Mouse (Mus musculus) urinary bladder, postnatal 36 days (tissue): ENCODE results near the gene Krtap1-4.
A peak's percentile ranks its signal among the peaks of the same experiment; 100 is the strongest.
"Not testable (repeated sequence)": the region's sequence is repeated elsewhere in the genome, so short reads cannot be mapped to it uniquely, and the experiment has no call there.

Source experiments
- DNase-seq, 2 experiments: peaks; one replicate each; pipeline ENCODE4 v3.0.0; 2022; ENCODE audit warnings: low spot score in 2 of 2, mixed read lengths in 1 of 2

Krtap1-4 gene

DNA sequence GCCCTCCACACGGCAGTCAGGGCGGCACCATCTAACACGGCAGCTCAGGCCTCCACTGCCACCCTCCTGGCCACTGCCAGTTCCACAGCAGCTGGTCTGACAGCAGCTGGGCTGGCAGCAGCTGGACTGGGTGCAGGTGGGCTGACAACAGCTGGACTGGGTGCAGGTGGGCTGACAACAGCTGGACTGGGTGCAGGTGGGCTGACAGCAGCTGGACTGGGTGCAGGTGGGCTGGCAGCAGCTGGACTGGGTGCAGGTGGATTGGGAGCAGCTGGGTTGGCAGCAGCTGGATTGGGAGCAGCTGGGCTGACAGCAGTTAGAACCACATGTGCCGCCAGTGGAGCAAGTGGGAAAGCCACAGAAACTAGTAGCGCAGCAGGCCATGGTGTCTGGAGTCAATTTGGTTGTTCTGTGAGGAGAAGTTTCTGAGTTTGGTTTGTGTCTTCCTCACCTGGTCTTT, at the start of gene Krtap1-4:
Gene Krtap1-4 (minus strand): TSS at position 410 of the 460 bp plus-strand sequence.
- no peak for DNase-seq

GRCm38 (mm10) chr11:99630890-99631289, 47.4 kb upstream of the Krtap1-4 start:
- DNase-seq, result no peak

- DNase-seq, result no peak
Observed at GRCm38 (mm10) chr11:99628138-99628537, 44.7 kb upstream of the Krtap1-4 start, which contains the start of gene Krtap4-1. Gene Krtap4-1, minus strand, starts transcription at chr11:99628238.

GRCm38 (mm10) chr11:99620335-99620734, 36.9 kb upstream of the Krtap1-4 start, which contains the start of gene Gm11562:
Gene Gm11562, minus strand, starts transcription at chr11:99620435.
- no peak for DNase-seq

DNA sequence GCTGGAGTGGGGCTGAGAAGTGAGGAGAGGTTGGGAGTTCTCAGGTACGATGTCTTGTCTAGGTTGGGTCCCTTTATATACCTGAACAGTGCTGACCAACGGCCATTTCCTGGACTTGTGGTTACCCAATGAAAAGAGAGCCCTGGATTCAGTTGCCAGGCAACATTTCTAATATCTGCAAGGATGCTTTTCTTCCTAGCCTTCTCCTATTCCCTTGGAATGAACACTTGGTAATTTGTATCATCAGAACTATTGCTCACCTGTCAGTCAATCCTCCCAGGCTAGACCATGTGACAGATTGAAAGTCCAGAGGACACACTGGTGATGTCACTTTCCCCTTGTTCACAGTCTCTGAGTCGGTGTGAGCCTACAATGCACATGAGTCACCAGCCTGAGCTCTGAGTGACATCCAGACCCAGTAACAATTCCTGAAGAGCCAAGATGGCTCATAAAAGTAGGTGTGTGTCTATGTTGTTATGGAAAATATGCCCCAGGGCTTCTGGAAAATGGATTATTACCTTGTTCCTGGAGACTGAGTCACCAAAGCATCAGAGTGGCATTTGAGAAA, 31.4 kb upstream of the Krtap1-4 start, which contains the start of gene Krtap2-4:
Gene Krtap2-4 (minus strand): TSS at position 51 of the 568 bp plus-strand sequence.
- no peak for DNase-seq

GRCm38 (mm10) chr11:99610089-99610488, 26.6 kb upstream of the Krtap1-4 start, which contains the start of gene Gm11937:
Gene Gm11937, minus strand, starts transcription at chr11:99610189.
- DNase-seq, result not testable (repeated sequence)

DNA sequence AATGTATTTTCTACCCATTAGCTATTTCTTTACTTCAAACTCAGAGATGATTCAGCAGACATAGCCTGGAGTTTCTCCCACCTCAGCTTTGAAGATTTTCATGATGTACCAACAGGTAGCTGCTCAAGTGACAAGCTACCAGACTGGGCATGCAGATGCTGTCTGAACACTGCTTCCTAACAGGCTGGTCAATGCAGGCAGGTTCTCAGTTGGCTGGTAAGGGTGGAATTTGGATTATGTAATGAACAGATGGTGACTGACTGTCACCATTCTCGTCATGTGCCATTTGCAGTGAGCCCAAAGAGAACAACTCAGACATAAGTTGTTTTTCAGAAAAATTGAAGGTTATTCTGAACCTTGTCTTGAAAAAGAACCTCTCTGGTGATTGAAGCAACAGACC, 25.7 kb upstream of the Krtap1-4 start:
- DNase-seq, result no peak

DNA sequence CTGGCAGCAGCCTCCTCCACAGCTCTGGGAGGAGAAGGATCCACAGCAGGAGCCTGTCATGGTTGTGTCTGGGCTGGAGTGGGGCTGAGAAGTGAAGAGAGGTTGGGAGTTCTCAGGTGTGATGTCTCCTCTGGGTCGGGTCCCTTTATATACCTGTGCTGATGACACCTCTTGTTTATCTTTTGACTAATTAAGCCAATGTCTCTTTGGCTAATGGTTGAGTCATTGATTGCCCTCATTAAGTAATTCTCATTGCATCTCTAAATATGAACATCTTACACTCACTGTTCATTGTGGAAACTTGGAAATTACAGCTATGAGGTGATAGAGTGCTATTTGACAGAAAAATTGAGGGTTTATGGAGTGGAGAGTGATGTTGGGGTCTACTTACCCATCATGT, 19.8 kb upstream of the Krtap1-4 start, which contains the start of gene Gm11938:
Gene Gm11938 (minus strand): TSS at position 101 of the 400 bp plus-strand sequence.
- not testable (repeated sequence) for DNase-seq

- DNase-seq, result not testable (repeated sequence)
Observed at GRCm38 (mm10) chr11:99597742-99598141, 14.3 kb upstream of the Krtap1-4 start, which contains the start of gene Krtap9-3. Gene Krtap9-3, minus strand, starts transcription at chr11:99598105.

DNA sequence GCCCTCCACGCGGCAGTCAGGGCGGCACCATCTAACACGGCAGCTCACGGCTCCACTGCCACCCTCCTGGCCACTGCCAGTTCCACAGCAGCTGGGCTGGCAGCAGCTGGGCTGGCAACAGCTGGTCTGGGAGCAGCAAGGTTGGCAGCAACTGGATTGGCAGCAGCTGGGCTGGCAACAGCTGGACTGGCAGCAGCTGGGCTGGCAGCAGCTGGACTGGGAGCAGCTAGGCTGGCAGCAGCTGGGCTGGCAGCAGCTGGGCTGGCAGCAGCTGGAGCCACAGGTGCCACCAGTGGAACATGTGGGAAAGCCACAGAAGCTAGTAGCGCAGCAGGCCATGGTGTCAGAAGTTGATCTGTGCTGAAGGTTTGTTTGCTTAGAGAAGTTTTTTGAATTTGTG, 7.5 kb upstream of the Krtap1-4 start, which contains the start of gene Krtap1-3:
Gene Krtap1-3 (minus strand): TSS at position 359 of the 400 bp plus-strand sequence.
- no peak for DNase-seq

GRCm38 (mm10) chr11:99585096-99585495, 1.6 kb upstream of the Krtap1-4 start:
- no peak for DNase-seq

- no peak for DNase-seq
Observed at GRCm38 (mm10) chr11:99581564-99581963, 1.9 kb downstream of the Krtap1-4 start.

GRCm38 (mm10) chr11:99581051-99581450, 2.4 kb downstream of the Krtap1-4 start:
- no peak for DNase-seq

- DNase-seq, result no peak
Observed at GRCm38 (mm10) chr11:99580636-99581035, 2.8 kb downstream of the Krtap1-4 start, which contains the start of gene Krtap1-5. Gene Krtap1-5, minus strand, starts transcription at chr11:99581016.

DNA sequence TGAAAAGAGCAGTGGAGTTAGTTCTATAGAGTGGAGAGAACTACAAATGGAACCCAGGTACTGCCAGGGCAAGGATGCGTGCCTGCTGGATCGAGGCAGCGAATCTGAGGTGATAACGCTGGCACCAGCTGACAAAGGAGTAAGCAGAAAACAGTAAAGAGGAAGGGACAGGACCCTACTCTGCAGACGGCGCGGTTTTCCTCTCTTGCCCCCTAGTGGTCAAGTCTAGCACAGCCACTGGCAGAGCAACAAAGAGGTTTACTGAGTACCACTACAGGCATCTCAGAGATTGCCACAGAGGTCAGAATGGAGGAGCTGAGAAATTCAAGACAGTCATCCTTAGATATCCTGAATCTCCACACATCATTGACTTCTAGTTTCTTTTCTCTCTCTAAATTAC, 9.3 kb downstream of the Krtap1-4 start:
- peak; percentile 65 to 77 for DNase-seq

GRCm38 (mm10) chr11:99573164-99573563, 10.3 kb downstream of the Krtap1-4 start:
- no peak for DNase-seq

DNA sequence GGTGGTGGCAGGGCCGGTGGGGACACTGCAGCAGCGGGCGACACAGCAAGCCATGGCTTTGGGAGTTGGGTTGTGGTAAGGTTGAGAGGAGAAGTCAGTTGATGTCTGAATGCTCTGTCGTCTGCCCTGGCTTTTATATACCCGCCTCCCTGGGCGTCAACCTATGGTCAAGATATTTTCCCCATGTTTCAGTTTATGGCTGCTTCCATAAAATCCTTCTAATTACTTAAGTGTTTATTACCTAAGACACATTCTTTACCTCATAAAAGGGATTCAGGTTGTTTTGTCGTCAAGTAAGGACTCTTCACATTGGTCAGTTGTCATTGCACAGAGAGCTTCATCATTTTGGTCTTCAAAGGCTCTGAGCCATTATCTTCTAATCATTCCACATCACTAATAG, 16.9 kb downstream of the Krtap1-4 start, which contains the start of gene Krtap3-1:
Gene Krtap3-1 (minus strand): TSS at position 101 of the 400 bp plus-strand sequence.
- no peak for DNase-seq

- DNase-seq, result no peak
Observed at GRCm38 (mm10) chr11:99562580-99562979, 20.9 kb downstream of the Krtap1-4 start.

DNA sequence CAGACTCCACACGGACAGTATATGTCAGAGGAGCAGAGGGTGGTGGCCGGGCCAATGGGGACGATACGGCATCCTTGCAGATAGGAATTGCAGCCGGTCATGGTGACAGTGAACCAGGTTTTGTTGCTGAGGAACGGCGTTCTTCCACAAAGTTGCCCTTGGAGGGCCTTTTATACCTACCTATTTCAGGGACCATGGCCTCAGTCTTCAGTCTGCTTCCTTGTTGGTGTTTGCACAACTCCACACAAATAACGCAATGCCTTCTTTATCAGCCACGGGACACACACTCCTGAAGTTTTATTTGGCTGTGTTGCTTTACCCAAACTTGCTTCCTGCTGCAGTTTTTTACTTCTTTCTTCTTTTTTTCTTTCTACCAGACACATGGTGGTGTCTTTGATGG, 24.1 kb downstream of the Krtap1-4 start, which contains the start of gene Gm11939:
Gene Gm11939 (minus strand): TSS at position 101 of the 400 bp plus-strand sequence.
- no peak for DNase-seq

DNA sequence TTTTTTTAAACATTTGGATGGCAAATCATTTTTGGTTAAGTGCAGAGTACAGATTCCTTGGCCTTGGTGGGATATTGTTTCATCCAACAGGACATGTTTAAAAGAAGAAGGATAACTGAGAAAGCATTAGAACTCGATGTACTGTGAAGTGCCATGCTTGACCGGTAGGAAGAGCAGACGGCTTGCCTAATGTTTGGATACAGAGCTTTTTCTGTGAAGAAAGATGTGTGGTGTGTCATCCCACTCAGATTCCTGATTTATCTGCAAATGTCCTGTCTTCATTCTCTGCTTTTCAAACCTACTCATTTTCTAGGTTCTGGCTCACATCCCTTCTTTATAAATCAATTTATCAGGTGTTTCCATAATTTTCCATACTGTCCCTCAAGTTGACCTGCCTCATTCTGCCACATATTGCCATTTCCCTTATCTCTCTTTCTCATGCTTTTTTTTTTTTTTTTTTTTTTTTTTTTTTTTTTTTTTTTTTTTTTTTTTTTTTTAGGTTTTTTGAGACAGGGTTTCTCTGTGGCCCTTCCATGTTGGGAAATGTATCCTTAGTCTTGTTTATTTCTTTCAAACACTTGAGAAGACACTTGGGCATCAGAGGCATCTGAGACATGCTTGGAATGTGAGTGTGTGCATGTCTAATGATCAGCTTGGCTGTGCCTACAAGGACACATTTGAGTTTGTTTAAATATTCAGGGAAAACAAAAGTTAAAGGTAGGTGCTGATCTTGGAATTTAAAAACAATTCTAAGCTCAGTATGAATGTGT, 25.3 kb downstream of the Krtap1-4 start:
- DNase-seq, result no peak

- no peak for DNase-seq
Observed at GRCm38 (mm10) chr11:99556753-99557152, 26.7 kb downstream of the Krtap1-4 start, which contains the start of gene Krtap3-2. Gene Krtap3-2, minus strand, starts transcription at chr11:99556853.

GRCm38 (mm10) chr11:99556195-99556594, 27.3 kb downstream of the Krtap1-4 start:
- no peak for DNase-seq
